Mouse (Mus musculus): ENCODE data around the gene Amer2.

- no peak for TF ChIP-seq CTCF (conservative IDR thresholded peaks at IDR 0.05; ENCODE audit: low read length)
- no peak for TF ChIP-seq POU5F1 (IDR thresholded peaks at IDR 0.05; ENCODE audit: borderline replicate concordance, low read length)
- TF ChIP-seq NANOG (IDR thresholded peaks at IDR 0.05; ENCODE audit: borderline replicate concordance, low read length), result no peak
Observed at GRCm38 (mm10) chr14:60424174-60424573, 51.1 kb downstream of the Amer2 start.
